Mouse (Mus musculus): ENCODE measurements at regions not wholly inside any gene's neighbourhood (a gene's known extent, or its start where the extent isn't known, plus 50 kb on each side); places are given as distances from the start of the nearest gene placed in this dataset.

- TF ChIP-seq CTCF (IDR thresholded peaks at IDR 0.05; ENCODE audit: control insufficient read depth, insufficient read depth, insufficient replicate concordance, low read depth, low read length), result no peak
- TF ChIP-seq POLR2A (IDR thresholded peaks at IDR 0.05; ENCODE audit: control insufficient read depth, low read depth, low read length), result no peak
Observed at GRCm38 (mm10) chr2:128392344-128392743, 198.7 kb upstream of the Spdye4c start.
